11 mouse cellular contexts compared by ENCODE assay signal in the genomic region with DNA sequence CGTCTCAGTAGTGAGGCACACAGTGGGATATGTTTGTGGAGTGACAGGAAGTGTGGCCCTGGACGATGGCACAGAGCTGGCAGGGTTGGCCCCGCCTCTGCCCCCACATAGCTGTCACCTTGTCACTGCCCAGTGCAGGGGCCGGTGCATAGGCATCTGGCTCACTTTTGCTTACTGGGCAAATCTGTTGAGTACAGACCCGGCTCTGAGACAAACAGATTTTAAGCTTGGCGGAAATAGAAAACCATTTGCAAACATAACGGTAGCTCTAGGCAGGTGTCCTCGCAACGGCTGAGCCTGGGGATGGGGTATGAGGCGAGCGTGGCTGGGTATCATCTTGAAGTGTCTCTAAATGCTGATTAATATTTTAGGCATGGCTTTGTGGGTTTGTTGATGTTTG.
DNase-seq lines count a peak whose midpoint lies in the region; ATAC-seq and TF ChIP-seq lines count a peak whose summit lies in the region.
"Had no signal": no experiment of that assay in that cellular context is flagged by ENCODE, and none has a peak within 500 bp of the region (broad histone marks: within the 10 kb centered on the region; RNA-seq: fewer than 3 reads in every experiment).

No protein-coding gene starts in this region.

- TF ChIP-seq CTCF in cerebellum, adult 2 months (IDR thresholded peaks at IDR 0.05; ENCODE audit: borderline replicate concordance, insufficient read depth, low read depth, low read length): no peak

- peaks cover 35% of the 10 kb centered on the region for H3K4me1 ChIP-seq in heart, embryonic 13.5 days
- peaks cover 60% of the 10 kb centered on the region for H3K4me1 ChIP-seq in embryonic facial prominence, embryonic 12.5 days
- H3K4me1 ChIP-seq in hindbrain, embryonic 14.5 days (replicated peaks; ENCODE audit: control insufficient read depth, insufficient read depth, low read length): peaks cover 45% of the 10 kb centered on the region
- peaks cover 62% of the 10 kb centered on the region for H3K4me1 ChIP-seq in midbrain, embryonic 15.5 days
- peaks cover 49% of the 10 kb centered on the region for H3K4me1 ChIP-seq in cerebellum, adult 2 months (ENCODE audit: control insufficient read depth, insufficient read depth, low read length)

- H3K9ac ChIP-seq in heart, embryonic 13.5 days: 0 out of 2 replicates have a peak overlapping the region, but pooled peaks have one; percentile 52
- no peak overlapping the region for H3K9ac ChIP-seq in embryonic facial prominence, embryonic 12.5 days
- no peak overlapping the region for H3K9ac ChIP-seq in hindbrain, embryonic 14.5 days
- H3K9ac ChIP-seq in midbrain, embryonic 15.5 days: no peak overlapping the region

- H3K36me3 ChIP-seq in heart, embryonic 13.5 days: no peaks in the 10 kb centered on the region
- H3K36me3 ChIP-seq in embryonic facial prominence, embryonic 12.5 days: no peaks in the 10 kb centered on the region
- H3K36me3 ChIP-seq in hindbrain, embryonic 14.5 days (replicated peaks; ENCODE audit: control insufficient read depth, insufficient read depth): no peaks in the 10 kb centered on the region
- no peaks in the 10 kb centered on the region for H3K36me3 ChIP-seq in midbrain, embryonic 15.5 days (replicated peaks)

- 50% methylated on average over 11 of the region's 11 CpGs for whole genome bisulfite sequencing in heart, embryonic 13.5 days
- WGBS in embryonic facial prominence, embryonic 12.5 days: 42% methylated on average over 11 of the region's 11 CpGs
- WGBS in hindbrain, embryonic 14.5 days: 29% methylated on average over 11 of the region's 11 CpGs
- WGBS in midbrain, embryonic 15.5 days: 30% methylated on average over 11 of the region's 11 CpGs
- WGBS in cerebellum, adult 2 months: 65% methylated on average over 11 of the region's 11 CpGs

- no peak for TF ChIP-seq POLR2A in cerebellum, adult 2 months (IDR thresholded peaks at IDR 0.05; ENCODE audit: borderline replicate concordance, insufficient read depth, low read length)

- no peak for ATAC-seq in heart, embryonic 13.5 days (ENCODE audit: extremely low read depth, insufficient number of reproducible peaks, low FRiP score, low TSS enrichment)
- no peak; the same call in 1 of the 2 replicates for ATAC-seq in embryonic facial prominence, embryonic 12.5 days (ENCODE audit: insufficient number of reproducible peaks, insufficient read depth, low FRiP score, low TSS enrichment)
- no peak; the same call in 1 of the 2 replicates for ATAC-seq in hindbrain, embryonic 14.5 days (ENCODE audit: low FRiP score)
- no peak for ATAC-seq in midbrain, embryonic 15.5 days (replicated peaks)

- H3K4me2 ChIP-seq in heart, embryonic 13.5 days: peak overlapping the region; percentile 45
- no peak overlapping the region for H3K4me2 ChIP-seq in embryonic facial prominence, embryonic 12.5 days (replicated peaks)
- H3K4me2 ChIP-seq in hindbrain, embryonic 14.5 days (replicated peaks): no peak overlapping the region
- H3K4me2 ChIP-seq in midbrain, embryonic 15.5 days: peak overlapping the region; percentile 27; the same call in 1 of the 2 replicates

- H3K27me3 ChIP-seq in heart, embryonic 13.5 days (replicated peaks): peaks cover 36% of the 10 kb centered on the region
- 0 out of 2 replicates have a peak, but pooled peaks cover 4% of the 10 kb centered on the region for H3K27me3 ChIP-seq in embryonic facial prominence, embryonic 12.5 days
- no peaks in the 10 kb centered on the region for H3K27me3 ChIP-seq in hindbrain, embryonic 14.5 days (ENCODE audit: control insufficient read depth, insufficient read depth, low read length)
- H3K27me3 ChIP-seq in midbrain, embryonic 15.5 days (replicated peaks): 0 out of 2 replicates have a peak, but pooled peaks cover 4% of the 10 kb centered on the region
- H3K27me3 ChIP-seq in cerebellum, adult 2 months (ENCODE audit: control insufficient read depth, insufficient read depth, low read length): no peaks in the 10 kb centered on the region

- no peak overlapping the region for H3K27ac ChIP-seq in heart, embryonic 13.5 days (replicated peaks)
- peak overlapping the region; percentile 43; the same call in 1 of the 2 replicates for H3K27ac ChIP-seq in embryonic facial prominence, embryonic 12.5 days
- H3K27ac ChIP-seq in hindbrain, embryonic 14.5 days: peak overlapping the region; percentile 72
- peak overlapping the region; percentile 82 for H3K27ac ChIP-seq in midbrain, embryonic 15.5 days
- H3K27ac ChIP-seq in cerebellum, adult 2 months (ENCODE audit: insufficient read depth, low read length): no peak overlapping the region

- intact Hi-C loops in heart, postnatal 14 days (cut with DNase I): no loop called here

- no peak for DNase-seq in heart, postnatal 14 days
- no peak for DNase-seq in hindbrain, embryonic 14.5 days (ENCODE audit: low spot score)
- no peak for DNase-seq in cerebellum, adult 2 months
- no peak for DNase-seq in cerebellum, adult 8-10 months
- no peak for DNase-seq in kidney, postnatal 10 days
- DNase-seq: cerebellum, adult 11 months; gastrocnemius, postnatal 25 days; kidney, adult 9 months had no signal

- no peaks in the 10 kb centered on the region for H3K9me3 ChIP-seq in heart, embryonic 13.5 days
- no peaks in the 10 kb centered on the region for H3K9me3 ChIP-seq in embryonic facial prominence, embryonic 12.5 days
- no peaks in the 10 kb centered on the region for H3K9me3 ChIP-seq in hindbrain, embryonic 14.5 days (ENCODE audit: control insufficient read depth, low read length)
- no peaks in the 10 kb centered on the region for H3K9me3 ChIP-seq in midbrain, embryonic 15.5 days

- no peak overlapping the region for H3K4me3 ChIP-seq in heart, embryonic 13.5 days
- H3K4me3 ChIP-seq in embryonic facial prominence, embryonic 12.5 days: no peak overlapping the region
- H3K4me3 ChIP-seq in hindbrain, embryonic 14.5 days (replicated peaks; ENCODE audit: low read length): no peak overlapping the region
- H3K4me3 ChIP-seq in midbrain, embryonic 15.5 days: no peak overlapping the region
- no peak overlapping the region for H3K4me3 ChIP-seq in cerebellum, adult 2 months (replicated peaks; ENCODE audit: insufficient read depth, low read depth, low read length)

Comparison
In these comparisons a context has a peak if more than half of its experiments do, and no peak if none do; other contexts are left out.
1. H3K27ac ChIP-seq: peak in embryonic facial prominence, embryonic 12.5 days (single experiment), hindbrain, embryonic 14.5 days (single experiment) and midbrain, embryonic 15.5 days (single experiment); none in heart, embryonic 13.5 days (single experiment) and cerebellum, adult 2 months (single experiment).
2. H3K4me2 ChIP-seq: peak in heart, embryonic 13.5 days (single experiment) and midbrain, embryonic 15.5 days (single experiment); none in embryonic facial prominence, embryonic 12.5 days (single experiment) and hindbrain, embryonic 14.5 days (single experiment).